Mouse (Mus musculus) midbrain, postnatal 0 days (tissue): ENCODE data around the gene Cct6b. TPM values are rescaled to one million over a fixed set of nuclear protein-coding genes. Genes with fewer than 3 reads are reported as not detected.

Source experiments
- ATAC-seq: fragments of 200-750 bp; cut with Nextera tagmentation; 2 replicates; pipeline ENCODE4 v1.8.0; 2017; ENCODE audit warnings: moderate number of reproducible peaks, mild to moderate bottlenecking, moderate TSS enrichment, moderate library complexity; ENCODE audit not compliant: low FRiP score
- DNase-seq: peaks from one replicate; pipeline ENCODE4 v3.0.0-alpha.2; 2015; ENCODE audit warnings: low spot score
- H3K27ac ChIP-seq: fragments of 300-500 bp; sonication (generic); 2 replicates; pipeline ENCODE4 v1.5.1; 2014; ENCODE audit warnings: low read depth, mild to moderate bottlenecking, low read length, mixed read lengths
- H3K27me3 ChIP-seq: fragments of 300-500 bp; sonication (generic); 2 replicates; pipeline ENCODE4 v1.6.1; 2014; ENCODE audit warnings: low read length, control low read depth, mixed read lengths; ENCODE audit not compliant: insufficient read depth
- H3K36me3 ChIP-seq: fragments of 300-500 bp; sonication (generic); 2 replicates; pipeline ENCODE4 v1.6.1; 2014; ENCODE audit warnings: low read length, control low read depth, mixed read lengths; ENCODE audit not compliant: insufficient read depth
- H3K4me1 ChIP-seq: fragments of 300-500 bp; sonication (generic); 2 replicates; pipeline ENCODE4 v1.6.1; 2014; ENCODE audit warnings: mild to moderate bottlenecking, control low read depth, antibody characterized with exemption, low read length, mixed read lengths; ENCODE audit not compliant: insufficient read depth
- H3K4me2 ChIP-seq: fragments of 300-500 bp; sonication (generic); 2 replicates; pipeline ENCODE4 v1.6.1; 2014; ENCODE audit warnings: low read depth, mild to moderate bottlenecking, low read length, mixed read lengths; ENCODE audit not compliant: poor library complexity, severe bottlenecking
- H3K4me3 ChIP-seq: fragments of 300-500 bp; sonication (generic); 2 replicates; pipeline ENCODE4 v1.5.1; 2014; ENCODE audit warnings: low read depth, mild to moderate bottlenecking, low read length, moderate library complexity
- H3K9ac ChIP-seq: fragments of 300-500 bp; sonication (generic); replicated peaks from 2 replicates; pipeline ENCODE4 v1.6.1; 2014; ENCODE audit warnings: mild to moderate bottlenecking, low read length, moderate library complexity, mixed read lengths; ENCODE audit not compliant: poor library complexity, severe bottlenecking
- H3K9me3 ChIP-seq: fragments of 300-500 bp; sonication (generic); 2 replicates; pipeline ENCODE4 v1.6.1; 2016; ENCODE audit warnings: low read length, control low read depth
- CTCF ChIP-seq: IDR thresholded peaks from 2 replicates; pipeline ENCODE4 v1.5.1; 2016; ENCODE audit warnings: antibody characterized with exemption, mild to moderate bottlenecking
- WGBS: fragments of 180-500 bp; shearing (Covaris S2); extraction: QIAGEN DNeasy Blood & Tissue Kit; methylation state at CpG from one replicate; pipeline ENCODE4 v1.1.7; 2014; 5-methylcytosine and 5-hydroxymethylcytosine counted together
- polyA plus RNA-seq: library from polyadenylated mRNA; unstranded; fragments of >200 nt; fragmentation: Nextera tagmentation; extraction: Ambion mirVana; gene quantifications from 2 replicates; pipeline ENCODE4 v1.2.1, GENCODE M21; 2015
- total RNA-seq: library from RNA; depleted of rRNA; stranded (reverse); fragments of >200 nt; gene quantifications from 2 replicates; pipeline ENCODE4 v1.2.3, GENCODE M21; 2014; rRNA removed

Cct6b gene
- total RNA-seq (0.24 TPM in 1 of 2 replicates, not detected in the other), polyA plus RNA-seq (0.25 and 0.44 TPM in 2 replicates)

GRCm38 (mm10) chr11:82763742-82764437 lies at the start of gene Cct6b, which contains the start of gene Zfp830:
Cct6b (minus strand) TSS chr11:82764321.
Zfp830 (plus strand) TSS chr11:82764345.
- H3K27me3 ChIP-seq = no peaks in the 10 kb centered on the region
- H3K4me2 ChIP-seq = peak within 1 kb of the TSS; percentile 94
- no peaks in the 10 kb centered on the region for H3K9me3 ChIP-seq
- peak within 1 kb of the TSS; percentile 81 for H3K9ac ChIP-seq
- H3K27ac ChIP-seq = peak within 1 kb of the TSS; percentile 87
- TF ChIP-seq CTCF = peak; percentile 32
- peak; percentile 99 for ATAC-seq
- H3K4me1 ChIP-seq = peaks cover 11% of the 10 kb centered on the region; the same call in 1 of the 2 replicates
- DNase-seq = peak; percentile 98
- peak within 1 kb of the TSS; percentile 89 for H3K4me3 ChIP-seq
- WGBS = under 1% methylated on average over 44 of the region's 44 CpGs
- no peaks in the 10 kb centered on the region for H3K36me3 ChIP-seq

- Histone ChIP-seq H3K4me2 (no peak overlapping the region), H3K4me3 (no peak overlapping the region), H3K36me3 (0 out of 2 replicates have a peak, but pooled peaks cover 6% of the 10 kb centered on the region), H3K27me3 (no peaks in the 10 kb centered on the region), H3K4me1 (no peaks in the 10 kb centered on the region), H3K9me3 (no peaks in the 10 kb centered on the region), H3K27ac (no peak overlapping the region), H3K9ac (no peak overlapping the region)
- 61% methylated on average over 5 of the region's 5 CpGs for WGBS
- DNase-seq (no peak), ATAC-seq (no peak)
- TF ChIP-seq CTCF = no peak
Observed at GRCm38 (mm10) chr11:82808485-82808884, 44.4 kb upstream of the Cct6b start.

- ATAC-seq (no peak), DNase-seq (no peak)
- TF ChIP-seq CTCF = no peak
- Histone ChIP-seq H3K4me2 (no peak overlapping the region), H3K9me3 (no peaks in the 10 kb centered on the region), H3K27me3 (no peaks in the 10 kb centered on the region), H3K4me3 (no peak overlapping the region), H3K36me3 (peaks cover 17% of the 10 kb centered on the region), H3K4me1 (no peaks in the 10 kb centered on the region), H3K27ac (no peak overlapping the region), H3K9ac (no peak overlapping the region)
- WGBS = 86% methylated on average over 3 of the region's 3 CpGs
Observed at GRCm38 (mm10) chr11:82807370-82807769, 43.2 kb upstream of the Cct6b start.

GRCm38 (mm10) chr11:82806656-82807055 lies 42.5 kb upstream of the Cct6b start:
- ATAC-seq (no peak), DNase-seq (no peak)
- 56% methylated on average over 3 of the region's 3 CpGs for WGBS
- Histone ChIP-seq H3K27me3 (no peaks in the 10 kb centered on the region), H3K4me2 (no peak overlapping the region), H3K36me3 (peaks cover 24% of the 10 kb centered on the region), H3K9ac (no peak overlapping the region), H3K4me1 (no peaks in the 10 kb centered on the region), H3K9me3 (no peaks in the 10 kb centered on the region), H3K27ac (no peak overlapping the region), H3K4me3 (no peak overlapping the region)
- TF ChIP-seq CTCF = no peak

- ATAC-seq (no peak), DNase-seq (no peak)
- Histone ChIP-seq H3K4me3 (no peak overlapping the region), H3K4me2 (no peak overlapping the region), H3K27me3 (no peaks in the 10 kb centered on the region), H3K4me1 (no peaks in the 10 kb centered on the region), H3K27ac (no peak overlapping the region), H3K9ac (no peak overlapping the region), H3K36me3 (peaks cover 21% of the 10 kb centered on the region), H3K9me3 (no peaks in the 10 kb centered on the region)
- no peak for TF ChIP-seq CTCF
- WGBS = 92% methylated on average over 11 of the region's 11 CpGs
Observed at GRCm38 (mm10) chr11:82783453-82783852, 19.3 kb upstream of the Cct6b start.

- Histone ChIP-seq H3K27ac (no peak overlapping the region), H3K4me1 (no peaks in the 10 kb centered on the region), H3K4me3 (peak overlapping the region; percentile 94), H3K9ac (peak overlapping the region; percentile 85), H3K27me3 (no peaks in the 10 kb centered on the region), H3K4me2 (peak overlapping the region; percentile 69), H3K36me3 (peaks cover 13% of the 10 kb centered on the region), H3K9me3 (no peaks in the 10 kb centered on the region)
- ATAC-seq (no peak), DNase-seq (no peak)
- WGBS = 47% methylated on average over 6 of the region's 6 CpGs
- TF ChIP-seq CTCF = no peak
Observed at GRCm38 (mm10) chr11:82782197-82782596, 18.1 kb upstream of the Cct6b start.
